In the genomic region with DNA sequence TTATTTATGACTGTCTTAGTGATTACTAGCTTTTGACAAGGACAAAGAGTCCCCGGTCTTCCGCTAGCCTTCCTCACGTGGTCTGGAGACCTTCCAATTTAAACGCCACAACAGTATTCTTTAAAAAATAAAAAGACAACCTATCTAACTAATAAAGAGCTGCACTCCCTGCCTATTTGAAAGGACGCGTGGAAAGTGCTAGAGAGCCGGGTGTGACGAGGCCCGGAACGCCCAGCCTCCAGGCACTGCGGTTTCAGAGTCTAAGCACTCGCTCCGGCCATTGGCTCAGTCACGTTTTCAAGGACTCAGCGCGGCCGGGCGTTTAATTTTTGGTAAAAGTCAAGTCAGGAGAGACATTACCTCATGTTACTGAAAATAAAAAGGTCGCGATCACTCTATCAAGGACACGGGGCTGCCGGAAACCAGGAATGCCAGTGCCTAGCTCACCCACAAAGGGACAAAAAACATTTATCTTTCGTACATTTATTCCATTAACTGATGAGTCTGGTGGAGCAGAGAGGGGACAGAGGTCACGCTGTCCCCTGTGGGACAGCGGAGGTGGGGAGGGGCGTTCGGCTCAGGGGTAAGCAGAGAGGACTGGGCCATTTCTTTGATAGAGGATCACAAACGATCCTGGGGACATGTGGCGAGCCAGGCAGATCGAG, we compare ENCODE assay signal across 7 mouse cellular contexts. TPM values are rescaled to one million over a fixed set of nuclear protein-coding genes. Genes with fewer than 3 reads are reported as not detected.
DNase-seq lines count a peak whose midpoint lies in the region; ATAC-seq and TF ChIP-seq lines count a peak whose summit lies in the region.

No protein-coding gene starts in this region.

- H3K4me1 ChIP-seq in intestine, embryonic 15.5 days (replicated peaks), result peaks cover 4% of the 10 kb centered on the region
- peaks cover 23% of the 10 kb centered on the region for H3K4me1 ChIP-seq in limb, embryonic 12.5 days (replicated peaks)
- H3K4me1 ChIP-seq in midbrain, embryonic 13.5 days (replicated peaks), result peaks cover 35% of the 10 kb centered on the region
- peaks cover 6% of the 10 kb centered on the region; the same call in 1 of the 2 replicates for H3K4me1 ChIP-seq in small intestine, adult 2 months (ENCODE audit: control insufficient read depth, insufficient read depth, insufficient read length, low read length)

- H3K27me3 ChIP-seq in intestine, embryonic 15.5 days (replicated peaks), result no peaks in the 10 kb centered on the region
- no peaks in the 10 kb centered on the region for H3K27me3 ChIP-seq in limb, embryonic 12.5 days
- no peaks in the 10 kb centered on the region for H3K27me3 ChIP-seq in midbrain, embryonic 13.5 days
- no peaks in the 10 kb centered on the region for H3K27me3 ChIP-seq in small intestine, adult 2 months (ENCODE audit: control insufficient read depth, insufficient read depth, low read length)

- peak overlapping the region; percentile 96 for H3K27ac ChIP-seq in intestine, embryonic 15.5 days
- H3K27ac ChIP-seq in limb, embryonic 12.5 days, result peak overlapping the region; percentile 97
- H3K27ac ChIP-seq in midbrain, embryonic 13.5 days, result peak overlapping the region; percentile 99
- H3K27ac ChIP-seq in small intestine, adult 2 months (ENCODE audit: insufficient read depth, low read depth, low read length), result peak overlapping the region; percentile 100

- no peaks in the 10 kb centered on the region for H3K9me3 ChIP-seq in intestine, embryonic 15.5 days
- no peaks in the 10 kb centered on the region for H3K9me3 ChIP-seq in limb, embryonic 12.5 days
- no peaks in the 10 kb centered on the region for H3K9me3 ChIP-seq in midbrain, embryonic 13.5 days

- ATAC-seq in intestine, embryonic 15.5 days, result peak; percentile 43
- peak; percentile 21 for ATAC-seq in limb, embryonic 12.5 days (ENCODE audit: insufficient number of reproducible peaks, insufficient read depth, low FRiP score, low TSS enrichment, low read depth)
- ATAC-seq in midbrain, embryonic 13.5 days, result peak; percentile 64

- peak; percentile 67; the same call in 1 of the 2 replicates for TF ChIP-seq POLR2A in small intestine, adult 2 months (IDR thresholded peaks at IDR 0.05; ENCODE audit: low read depth, low read length)

- peak; percentile 93 for DNase-seq in adrenal gland, adult 2 months
- DNase-seq in embryo, embryonic 10.5 days (ENCODE audit: low spot score), result peak; percentile 83
- DNase-seq in gastrocnemius, postnatal 36 days, result peak; percentile 64 to 72

- no peaks in the 10 kb centered on the region for H3K36me3 ChIP-seq in intestine, embryonic 15.5 days
- H3K36me3 ChIP-seq in limb, embryonic 12.5 days, result peaks cover 24% of the 10 kb centered on the region
- peaks cover 19% of the 10 kb centered on the region for H3K36me3 ChIP-seq in midbrain, embryonic 13.5 days
- peaks cover 18% of the 10 kb centered on the region for H3K36me3 ChIP-seq in small intestine, adult 2 months (ENCODE audit: control insufficient read depth, insufficient read depth, low read length)

- H3K9ac ChIP-seq in intestine, embryonic 15.5 days, result peak overlapping the region; percentile 71
- peak overlapping the region; percentile 79 for H3K9ac ChIP-seq in limb, embryonic 12.5 days (replicated peaks)
- peak overlapping the region; percentile 83 for H3K9ac ChIP-seq in midbrain, embryonic 13.5 days (replicated peaks)

- peak overlapping the region; percentile 64 for H3K4me2 ChIP-seq in intestine, embryonic 15.5 days (replicated peaks)
- peak overlapping the region; percentile 73 for H3K4me2 ChIP-seq in limb, embryonic 12.5 days
- peak overlapping the region; percentile 69 for H3K4me2 ChIP-seq in midbrain, embryonic 13.5 days (replicated peaks)

- TF ChIP-seq CTCF in small intestine, adult 2 months (IDR thresholded peaks at IDR 0.05; ENCODE audit: extremely low read depth, insufficient read length, insufficient replicate concordance, low read depth, low read length), result no peak

- WGBS in intestine, embryonic 15.5 days, result under 1% methylated on average over 30 of the region's 30 CpGs
- WGBS in limb, embryonic 12.5 days, result 2% methylated on average over 30 of the region's 30 CpGs
- WGBS in midbrain, embryonic 13.5 days, result 1% methylated on average over 30 of the region's 30 CpGs
- under 1% methylated on average over 30 of the region's 30 CpGs for WGBS in small intestine, adult 2 months

- peak overlapping the region; percentile 94 for H3K4me3 ChIP-seq in intestine, embryonic 15.5 days (replicated peaks)
- peak overlapping the region; percentile 98 for H3K4me3 ChIP-seq in limb, embryonic 12.5 days (replicated peaks)
- H3K4me3 ChIP-seq in midbrain, embryonic 13.5 days (replicated peaks), result peak overlapping the region; percentile 93
- peak overlapping the region; percentile 71 for H3K4me3 ChIP-seq in small intestine, adult 2 months (ENCODE audit: low read depth, low read length)

- intact Hi-C loops in gastrocnemius, postnatal 36 days (cut with DNase I), result no loop called here

RNA-seq across cellular contexts. Expression of a gene that starts 0.8 kb away (rescaled TPM):
- 1,000 to 10,000 TPM; 1,424 to 4,193 TPM for total RNA-seq in adrenal gland, adult 2 months (2021)
- 1,414 and 2,267 TPM in 2 replicates for polyA plus RNA-seq in adrenal gland, adult 2 months (2012; rRNA removed)
- 1,000 to 10,000 TPM; 1,032 to 1,188 TPM for total RNA-seq in gastrocnemius, postnatal 36 days (2021)
- polyA plus RNA-seq in intestine, embryonic 15.5 days (2015; fragmentation: Nextera tagmentation; extraction: Ambion mirVana), result 2,425 and 2,606 TPM in 2 replicates
- 2,429 and 2,480 TPM in 2 replicates for polyA plus RNA-seq in limb, embryonic 12.5 days (2016; fragmentation: Nextera tagmentation; extraction: Ambion mirVana)
- polyA plus RNA-seq in midbrain, embryonic 13.5 days (2015; fragmentation: Nextera tagmentation; extraction: Ambion mirVana), result 2,863 and 3,076 TPM in 2 replicates
- 685 and 816 TPM in 2 replicates for polyA plus RNA-seq in small intestine, adult 2 months (2012; rRNA removed)

Comparison
In these comparisons a context has a peak if more than half of its experiments do, and no peak if none do; other contexts are left out.
1. Peak in every context shown above with its lines: DNase-seq, ATAC-seq, H3K4me3 ChIP-seq and H3K27ac ChIP-seq.